Mouse (Mus musculus) olfactory bulb, adult 2 months (tissue): ENCODE data around the gene Rcc1. TPM values are rescaled to one million over a fixed set of nuclear protein-coding genes. Genes with fewer than 3 reads are reported as not detected.

Experiments
- H3K27ac ChIP-seq: fragments of 200-500 bp; 2 replicates; pipeline ENCODE4 v1.5.1; 2012; ENCODE audit warnings: low read depth, low read length; ENCODE audit not compliant: insufficient read depth
- H3K4me1 ChIP-seq: fragments of 200-500 bp; 2 replicates; pipeline ENCODE4 v1.6.1; 2012; ENCODE audit warnings: low read length; ENCODE audit not compliant: control insufficient read depth, insufficient read depth
- H3K4me3 ChIP-seq: fragments of 200-500 bp; 2 replicates; pipeline ENCODE4 v1.5.1; 2012; ENCODE audit warnings: mild to moderate bottlenecking, low read depth, low read length, moderate library complexity; ENCODE audit not compliant: insufficient read depth
- CTCF ChIP-seq: fragments of 200-500 bp; IDR thresholded peaks from 2 replicates; pipeline ENCODE4 v1.5.1; 2012; ENCODE audit warnings: low read depth, mild to moderate bottlenecking, low read length, moderate library complexity; ENCODE audit not compliant: insufficient read depth
- POLR2A ChIP-seq: fragments of 200-500 bp; IDR thresholded peaks from 2 replicates; pipeline ENCODE4 v1.6.1; 2012; ENCODE audit warnings: mild to moderate bottlenecking, low read depth, low read length, moderate library complexity; ENCODE audit not compliant: insufficient read depth
- WGBS: fragments of 180-500 bp; shearing (Covaris S2); methylation state at CpG from one replicate; pipeline ENCODE4 v1.1.7; 2018; 5-methylcytosine and 5-hydroxymethylcytosine counted together
- polyA plus RNA-seq: library from polyadenylated mRNA; stranded (reverse); fragments of >200 nt; gene quantifications from 2 replicates; pipeline ENCODE4 v1.2.4, GENCODE M21; 2012; ENCODE audit warnings: low replicate concordance; ENCODE audit not compliant: missing spikeins, insufficient read depth, insufficient read length

Rcc1 gene
- polyA plus RNA-seq, 1 experiment: not detected

DNA sequence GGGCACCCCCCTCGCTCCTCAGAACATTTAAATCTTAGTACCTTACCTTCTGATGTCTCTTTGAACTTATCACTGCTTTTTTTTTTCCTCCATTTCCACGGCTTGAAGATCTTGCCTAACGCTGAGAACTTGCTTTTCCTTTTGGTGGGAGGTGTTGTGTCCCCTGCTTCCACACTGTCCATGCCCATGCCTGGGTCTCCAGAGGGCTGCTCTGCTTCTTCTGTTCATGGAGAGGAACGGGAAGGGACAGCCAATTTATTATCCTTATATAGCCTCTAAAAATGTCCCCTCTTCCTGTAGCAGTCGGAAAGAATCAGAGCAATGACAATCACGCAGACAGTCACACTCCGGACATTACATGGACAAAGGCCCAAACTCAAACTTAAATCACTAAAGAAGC lies 33.4 kb upstream of the Rcc1 start:
- WGBS: 89% methylated on average over 7 of the region's 7 CpGs
- peaks cover 6% of the 10 kb centered on the region for H3K4me1 ChIP-seq
- TF ChIP-seq POLR2A (no peak), CTCF (no peak)
- H3K4me3 ChIP-seq: no peak overlapping the region
- no peak overlapping the region for H3K27ac ChIP-seq

DNA sequence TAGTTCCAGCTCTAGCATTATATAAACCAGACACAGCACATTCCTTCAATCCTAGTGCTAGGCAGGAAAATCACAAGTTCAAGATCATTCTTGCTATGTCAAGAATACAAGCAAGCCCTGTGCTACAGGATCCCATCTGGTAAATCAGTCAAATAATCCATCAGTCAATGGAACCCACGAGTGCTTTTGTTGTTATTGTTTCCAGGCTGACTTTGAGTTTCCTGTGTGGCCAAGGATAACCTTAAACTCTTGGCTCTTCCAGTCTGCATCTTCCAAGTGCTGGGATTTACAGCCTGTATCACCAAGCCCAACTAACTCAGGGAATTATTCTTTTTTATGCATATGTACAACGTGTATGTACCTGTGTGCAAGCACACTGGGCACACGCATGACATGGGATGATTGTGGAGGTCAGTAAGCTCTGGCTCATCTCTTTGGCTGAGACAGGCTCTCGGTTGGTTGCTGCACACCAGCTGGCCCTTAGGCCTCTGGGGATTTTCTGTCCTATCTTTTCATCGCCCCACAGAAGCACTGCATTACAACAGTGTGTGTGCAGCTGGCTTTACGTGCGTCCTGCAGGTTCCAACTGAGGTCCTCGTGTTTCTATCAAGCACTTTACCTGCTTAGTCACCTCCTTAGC lies 32.5 kb upstream of the Rcc1 start:
- Histone ChIP-seq H3K4me3 (no peak overlapping the region), H3K27ac (no peak overlapping the region), H3K4me1 (peaks cover 6% of the 10 kb centered on the region)
- no peak for TF ChIP-seq POLR2A
- no peak for TF ChIP-seq CTCF
- 88% methylated on average over 8 of the region's 8 CpGs for WGBS

DNA sequence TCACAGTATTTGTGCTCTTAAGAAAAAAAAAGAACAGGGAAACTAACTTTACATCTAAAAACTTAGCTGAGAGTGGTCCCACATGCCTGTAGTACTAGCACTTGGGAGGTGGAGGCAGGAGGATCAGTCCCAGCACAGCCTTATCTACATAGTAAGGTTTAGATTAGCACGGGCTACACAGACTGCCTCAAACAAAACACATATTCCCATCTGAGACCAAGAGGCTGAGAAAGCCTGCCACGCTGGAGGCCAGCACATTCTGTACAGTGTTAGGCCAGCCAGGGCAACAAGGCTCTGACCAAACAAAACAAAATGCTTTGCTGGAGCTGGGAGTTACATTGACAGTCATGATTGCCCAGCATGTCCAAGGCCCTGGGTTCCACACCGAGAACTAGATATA lies 30.1 kb upstream of the Rcc1 start:
- Histone ChIP-seq H3K27ac (no peak overlapping the region), H3K4me1 (peaks cover 6% of the 10 kb centered on the region), H3K4me3 (no peak overlapping the region)
- 90% methylated on average over 3 of the region's 3 CpGs for WGBS
- TF ChIP-seq CTCF: no peak

DNA sequence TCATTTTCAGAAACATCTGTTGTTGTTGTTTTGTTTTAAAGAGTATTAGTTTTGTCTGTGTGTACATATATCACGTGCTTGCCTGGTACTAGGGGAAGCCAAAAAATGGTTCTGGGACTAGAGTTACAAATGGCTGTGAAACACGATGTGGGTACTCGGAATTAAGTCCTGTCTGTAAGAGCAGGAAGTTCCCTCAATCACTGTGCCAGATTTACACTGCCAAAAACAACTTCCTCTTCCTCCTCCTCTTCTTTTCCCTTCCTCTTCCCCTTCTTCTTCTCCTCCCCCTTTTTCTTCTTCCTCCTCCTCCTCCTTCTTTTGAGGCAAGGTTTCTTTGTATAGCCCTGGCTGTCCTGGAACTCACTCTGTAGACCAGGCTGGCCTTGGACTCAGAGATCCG lies 28.9 kb upstream of the Rcc1 start:
- no peaks in the 10 kb centered on the region for H3K4me1 ChIP-seq
- no peak for TF ChIP-seq CTCF
- no peak for TF ChIP-seq POLR2A
- no peak overlapping the region for H3K27ac ChIP-seq
- WGBS: 93% methylated on average over 4 of the region's 4 CpGs
- H3K4me3 ChIP-seq: no peak overlapping the region

DNA sequence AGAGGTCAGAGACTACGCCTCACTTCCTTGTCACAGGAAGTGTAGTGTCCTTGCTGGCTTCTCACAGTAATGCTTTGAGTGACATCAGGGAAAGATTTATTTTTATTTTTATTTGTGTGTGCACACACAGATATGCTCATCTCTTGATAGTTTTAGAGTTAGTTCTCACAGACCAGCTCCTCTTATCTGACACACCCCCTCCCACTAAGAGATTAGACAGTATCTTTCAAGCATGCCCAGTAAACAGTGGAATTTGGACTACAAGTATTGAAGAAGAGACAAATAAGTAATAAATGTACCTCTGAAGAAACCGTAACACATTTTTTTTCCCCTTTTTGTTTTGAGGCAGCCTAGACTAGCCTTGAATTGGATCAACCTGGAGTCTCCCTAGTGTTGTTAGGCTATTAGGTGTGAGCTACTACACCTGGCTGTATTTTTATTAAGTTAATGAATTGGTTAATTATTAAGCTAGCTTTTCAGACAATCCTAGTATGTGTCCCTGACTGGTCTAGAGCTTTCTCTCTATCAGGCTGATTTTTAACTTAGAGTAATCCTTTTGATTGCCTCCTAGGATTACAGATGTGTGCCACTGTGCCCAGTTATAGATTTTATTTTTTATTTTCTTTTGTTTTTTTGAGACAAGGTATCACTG lies 27.7 kb upstream of the Rcc1 start:
- Histone ChIP-seq H3K27ac (no peak overlapping the region), H3K4me3 (no peak overlapping the region), H3K4me1 (no peaks in the 10 kb centered on the region)
- no peak for TF ChIP-seq CTCF
- no peak for TF ChIP-seq POLR2A
- WGBS: 96% methylated on average over 2 of the region's 2 CpGs

DNA sequence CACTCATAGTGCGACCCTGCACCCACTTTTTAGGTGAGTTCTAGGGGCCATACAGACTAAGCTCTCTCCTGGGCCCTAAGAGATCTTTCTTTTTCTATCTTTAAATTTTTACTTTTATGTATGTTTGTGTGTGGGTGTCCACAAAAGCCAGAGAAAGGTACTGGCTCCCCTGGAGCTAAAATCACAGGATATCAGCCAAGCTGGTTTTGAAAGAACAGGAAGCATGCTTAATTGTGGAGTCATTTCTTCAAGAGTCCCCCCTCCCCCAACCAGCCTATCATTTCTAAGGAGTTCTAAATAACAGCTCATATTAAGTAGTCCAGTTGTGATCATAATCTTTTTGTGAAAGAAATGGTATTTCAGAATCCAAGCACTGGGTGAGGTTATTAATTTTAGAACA lies 20.4 kb upstream of the Rcc1 start:
- TF ChIP-seq CTCF (no peak), POLR2A (no peak)
- WGBS: 97% methylated on average over 1 of the region's 1 CpGs

DNA sequence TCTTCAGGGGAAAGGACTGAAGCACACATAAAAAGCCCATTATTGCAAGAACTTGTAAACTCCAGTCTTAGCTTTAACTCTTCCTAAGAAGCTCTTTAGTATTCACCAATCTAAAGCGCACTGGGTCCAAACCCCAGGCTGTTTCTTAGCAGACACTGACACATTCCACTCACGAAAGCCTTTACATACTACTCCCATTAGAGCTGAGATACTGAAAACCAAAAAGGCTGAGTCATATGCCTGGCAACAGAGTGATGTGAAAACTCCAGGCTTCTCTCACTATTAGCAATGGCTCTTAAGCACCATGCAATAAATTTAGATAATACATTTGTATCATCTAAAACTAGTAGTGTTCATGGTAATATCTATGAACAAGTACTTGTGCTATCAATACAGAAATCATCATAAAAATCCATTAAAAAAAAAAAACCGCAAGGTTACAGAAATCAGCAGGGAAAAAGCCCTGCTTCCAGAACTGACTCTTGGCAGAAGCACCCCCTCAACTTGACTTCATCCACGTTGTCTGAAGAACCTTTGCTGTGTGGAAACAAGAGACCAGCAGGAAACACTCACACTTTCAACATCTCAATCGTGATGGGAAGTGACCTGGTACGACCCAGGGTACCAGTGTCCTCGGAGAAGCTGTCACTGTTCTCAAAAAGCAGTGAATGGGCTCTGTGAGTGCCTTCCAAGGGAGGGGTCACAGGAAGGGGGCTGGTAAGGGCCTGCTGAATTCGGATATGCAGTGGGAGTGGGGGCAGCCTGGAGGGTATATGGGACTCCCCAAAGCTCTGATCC lies 16.7 kb upstream of the Rcc1 start:
- no peak overlapping the region for H3K27ac ChIP-seq
- H3K4me3 ChIP-seq: no peak overlapping the region
- H3K4me1 ChIP-seq: no peaks in the 10 kb centered on the region
- WGBS: 82% methylated on average over 8 of the region's 8 CpGs
- TF ChIP-seq CTCF: no peak
- TF ChIP-seq POLR2A: no peak

More for the DNA sequence above, 20.4 kb upstream of the Rcc1 start:
- no peak overlapping the region for H3K4me3 ChIP-seq
- H3K4me1 ChIP-seq: no peaks in the 10 kb centered on the region
- H3K27ac ChIP-seq: no peak overlapping the region

DNA sequence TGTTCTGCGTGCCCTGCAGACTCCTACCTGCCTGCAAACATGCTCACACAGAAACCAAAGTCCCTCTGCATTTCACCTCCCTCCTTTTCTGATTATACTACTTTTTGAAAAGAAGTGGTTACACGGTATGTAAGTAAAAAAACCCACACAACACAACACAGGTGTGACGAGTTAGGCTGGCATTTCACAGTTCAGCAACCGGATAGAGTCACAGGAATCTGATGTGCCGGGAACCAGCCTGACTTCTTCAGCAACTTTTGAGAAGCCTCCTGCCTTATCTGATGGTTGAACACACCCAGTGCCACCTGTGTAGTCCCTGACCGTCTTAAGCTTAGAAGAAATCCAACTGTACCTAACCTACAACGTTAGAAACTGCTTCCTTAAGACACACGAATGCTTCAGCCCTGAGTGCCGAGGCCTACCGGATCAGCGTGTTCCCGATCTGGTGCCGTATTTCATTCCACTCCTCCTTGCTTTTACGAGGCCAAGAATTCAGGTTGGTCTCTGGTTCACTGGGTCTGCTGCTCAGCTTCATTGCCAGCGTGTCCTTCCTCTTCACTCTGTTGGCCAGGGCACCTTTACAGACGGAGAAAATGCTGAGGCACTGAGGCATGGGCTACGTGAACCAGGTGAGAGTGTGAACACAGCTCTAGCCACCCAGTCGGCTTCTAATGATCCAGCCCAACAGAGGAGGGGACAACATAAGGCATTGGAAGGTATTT lies 14.2 kb upstream of the Rcc1 start:
- Histone ChIP-seq H3K27ac (no peak overlapping the region), H3K4me1 (no peaks in the 10 kb centered on the region), H3K4me3 (no peak overlapping the region)
- 93% methylated on average over 18 of the region's 18 CpGs for WGBS
- TF ChIP-seq CTCF (no peak), POLR2A (no peak)
